Mouse (Mus musculus) G1E (cell line): ENCODE measurements around the gene Plin3.
A peak's percentile ranks its signal among the peaks of the same experiment; 100 is the strongest.

ENCODE experiments used
- CTCF ChIP-seq: IDR thresholded peaks from 2 replicates; pipeline ENCODE4 v1.5.1; 2012; ENCODE audit warnings: low read depth, low read length, inconsistent platforms, mixed read lengths
- GATA1 ChIP-seq: IDR thresholded peaks from 2 replicates; pipeline ENCODE4 v1.6.1; 2012; ENCODE audit warnings: borderline replicate concordance, low read length, inconsistent platforms, mixed read lengths
- GATA2 ChIP-seq: IDR thresholded peaks from 2 replicates; pipeline ENCODE4 v1.6.1; 2012; ENCODE audit warnings: low read depth, low read length, inconsistent platforms, borderline replicate concordance
- POLR2AphosphoS5 ChIP-seq: IDR thresholded peaks from 2 replicates; pipeline ENCODE4 v1.6.1; 2012; ENCODE audit warnings: low read depth, low read length, inconsistent platforms; ENCODE audit not compliant: insufficient replicate concordance

DNA sequence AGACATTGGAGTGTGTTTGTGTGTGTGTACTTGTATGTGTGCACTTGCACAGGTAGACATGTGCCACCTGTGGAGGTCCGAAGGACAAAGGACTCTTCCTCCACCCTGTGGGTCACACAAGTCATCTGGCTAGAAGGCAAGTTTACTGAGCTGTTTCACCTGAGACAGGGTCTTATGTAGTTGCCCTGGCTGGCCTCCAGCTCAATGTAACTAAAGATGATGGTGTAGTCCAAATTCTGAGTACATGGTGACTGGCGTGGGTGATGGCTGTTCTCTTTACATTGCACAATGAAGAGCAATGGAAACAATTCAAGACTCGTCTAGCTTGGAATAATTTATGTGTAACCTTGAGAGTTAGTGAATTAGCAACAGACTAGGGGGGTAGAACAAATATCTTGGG lies 31.7 kb upstream of the Plin3 start:
- TF ChIP-seq CTCF (no peak), POLR2AphosphoS5 (0 out of 2 replicates have a peak, but pooled peaks have one; percentile 47), GATA2 (no peak), GATA1 (no peak)
